Mouse (Mus musculus): Measurements from ENCODE around the gene Rph3a. TPM values are rescaled to one million over a fixed set of nuclear protein-coding genes. Genes with fewer than 3 reads are reported as not detected.

Gene Rph3a
- polyA plus RNA-seq, 1 experiment from 2014 or later, result 0.10 TPM

DNA sequence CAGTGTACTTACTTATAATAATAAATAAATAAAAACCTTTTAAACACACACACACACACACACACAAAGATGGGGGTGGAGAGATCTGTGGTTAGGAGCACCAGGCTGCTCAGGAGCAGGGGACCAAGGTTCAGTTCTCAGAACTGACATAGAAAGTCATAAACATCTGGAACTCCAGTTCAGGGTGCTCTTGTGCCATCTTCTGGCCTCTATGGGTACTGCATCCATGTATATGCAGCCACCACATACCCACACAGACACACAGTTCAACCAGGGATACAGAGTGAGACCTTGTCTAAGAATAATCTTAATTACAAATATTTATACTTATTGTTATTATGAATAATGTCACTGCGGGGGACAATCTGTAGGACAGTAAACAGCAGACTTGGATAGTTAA lies 26.9 kb downstream of the Rph3a start:
- no peaks in the 10 kb centered on the region for H3K27me3 ChIP-seq (ENCODE audit: control insufficient read depth, insufficient read depth, low read depth, low read length)
- no peak overlapping the region for H3K4me3 ChIP-seq (ENCODE audit: low read length)
- peaks cover 2% of the 10 kb centered on the region; the same call in 1 of the 2 replicates for H3K9me3 ChIP-seq (ENCODE audit: control insufficient read depth, low read length)
- no peak overlapping the region for H3K9ac ChIP-seq (ENCODE audit: low read length)
- no peak for ATAC-seq (ENCODE audit: low read depth)
- H3K4me2 ChIP-seq (ENCODE audit: low read depth, low read length), result no peak overlapping the region
- H3K27ac ChIP-seq (ENCODE audit: low read length), result no peak overlapping the region
- H3K36me3 ChIP-seq (ENCODE audit: control insufficient read depth, insufficient read depth, low read length), result no peaks in the 10 kb centered on the region
- H3K4me1 ChIP-seq (replicated peaks; ENCODE audit: control insufficient read depth, insufficient read depth, low read length), result no peaks in the 10 kb centered on the region
- 76% methylated on average over 1 of the region's 1 CpGs for WGBS

DNA sequence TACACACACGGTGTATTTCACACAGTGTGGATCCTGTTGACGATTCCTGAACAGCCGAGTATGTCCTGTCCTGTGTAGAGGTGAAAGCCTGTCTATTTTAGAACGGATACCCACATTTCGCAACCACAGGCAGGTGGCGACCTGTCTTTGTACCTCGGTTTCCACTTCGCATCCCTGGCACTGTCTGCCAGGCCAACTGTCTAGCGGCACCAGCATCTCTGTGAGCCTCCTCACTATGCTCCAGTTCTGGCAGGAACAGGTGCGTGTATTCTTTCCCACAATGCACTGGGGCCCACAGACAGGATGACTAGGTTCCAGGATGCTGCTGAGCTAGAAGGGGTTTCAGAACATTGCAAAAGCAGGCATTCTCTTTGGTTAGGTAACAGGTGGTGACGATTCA lies 28.7 kb downstream of the Rph3a start:
- 92% methylated on average over 11 of the region's 11 CpGs for WGBS
- no peak for ATAC-seq (ENCODE audit: low read depth)

DNA sequence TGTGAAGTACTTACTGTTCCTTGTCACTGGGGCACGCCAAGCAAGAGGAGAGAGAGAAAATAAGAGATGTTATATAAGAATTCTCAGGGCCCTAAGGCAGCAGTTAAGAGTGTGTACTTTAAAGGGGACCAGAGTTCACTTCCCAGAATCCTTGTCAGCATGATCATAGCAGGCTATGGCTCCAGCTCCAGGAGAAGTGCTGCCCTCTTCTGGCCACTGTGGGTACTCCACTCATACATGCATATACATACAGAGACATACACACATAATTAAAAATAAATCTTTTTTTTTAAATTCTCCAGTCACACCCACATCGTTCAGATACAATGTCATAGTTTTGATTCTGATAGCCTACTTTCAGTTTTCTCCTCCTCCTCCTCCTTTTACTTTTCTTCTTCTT lies 29.8 kb downstream of the Rph3a start:
- Histone ChIP-seq H3K36me3 (ENCODE audit: control insufficient read depth, insufficient read depth, low read length) (no peaks in the 10 kb centered on the region), H3K4me3 (ENCODE audit: low read length) (no peak overlapping the region), H3K27ac (ENCODE audit: low read length) (no peak overlapping the region), H3K27me3 (ENCODE audit: control insufficient read depth, insufficient read depth, low read depth, low read length) (no peaks in the 10 kb centered on the region), H3K4me1 (replicated peaks; ENCODE audit: control insufficient read depth, insufficient read depth, low read length) (no peaks in the 10 kb centered on the region), H3K9ac (ENCODE audit: low read length) (no peak overlapping the region), H3K4me2 (ENCODE audit: low read depth, low read length) (no peak overlapping the region), H3K9me3 (ENCODE audit: control insufficient read depth, low read length) (peaks cover 2% of the 10 kb centered on the region; the same call in 1 of the 2 replicates)
- 64% methylated on average over 2 of the region's 2 CpGs for WGBS
- no peak for ATAC-seq (ENCODE audit: low read depth)

More for the DNA sequence above, 28.7 kb downstream of the Rph3a start:
- Histone ChIP-seq H3K4me1 (replicated peaks; ENCODE audit: control insufficient read depth, insufficient read depth, low read length) (no peaks in the 10 kb centered on the region), H3K27ac (ENCODE audit: low read length) (no peak overlapping the region), H3K4me2 (ENCODE audit: low read depth, low read length) (no peak overlapping the region), H3K27me3 (ENCODE audit: control insufficient read depth, insufficient read depth, low read depth, low read length) (no peaks in the 10 kb centered on the region), H3K9ac (ENCODE audit: low read length) (no peak overlapping the region), H3K9me3 (ENCODE audit: control insufficient read depth, low read length) (peaks cover 2% of the 10 kb centered on the region; the same call in 1 of the 2 replicates), H3K4me3 (ENCODE audit: low read length) (no peak overlapping the region), H3K36me3 (ENCODE audit: control insufficient read depth, insufficient read depth, low read length) (no peaks in the 10 kb centered on the region)

DNA sequence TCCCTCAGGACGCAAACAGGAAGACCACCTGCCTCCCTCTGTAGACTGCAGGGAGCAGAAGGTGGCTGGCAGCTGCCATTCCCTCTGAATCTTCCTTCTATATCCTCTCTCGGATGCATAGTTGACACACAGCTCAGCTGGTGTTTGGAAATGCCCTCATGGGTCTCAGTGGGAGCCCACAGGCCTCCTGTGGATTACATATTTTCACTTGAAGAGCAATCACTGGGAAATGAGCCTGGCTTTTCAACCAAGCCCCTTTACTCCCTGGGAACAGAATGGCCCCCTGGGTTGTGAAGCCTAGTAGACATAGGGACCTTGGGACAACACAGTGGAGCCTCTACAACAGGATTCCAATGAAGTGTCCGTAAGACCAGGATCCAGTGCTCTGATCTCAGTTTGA lies 33.8 kb downstream of the Rph3a start:
- Histone ChIP-seq H3K9ac (ENCODE audit: low read length) (no peak overlapping the region), H3K36me3 (ENCODE audit: control insufficient read depth, insufficient read depth, low read length) (no peaks in the 10 kb centered on the region), H3K4me1 (replicated peaks; ENCODE audit: control insufficient read depth, insufficient read depth, low read length) (no peaks in the 10 kb centered on the region), H3K27me3 (ENCODE audit: control insufficient read depth, insufficient read depth, low read depth, low read length) (no peaks in the 10 kb centered on the region), H3K4me3 (ENCODE audit: low read length) (no peak overlapping the region), H3K9me3 (ENCODE audit: control insufficient read depth, low read length) (peaks cover 2% of the 10 kb centered on the region; the same call in 1 of the 2 replicates), H3K4me2 (ENCODE audit: low read depth, low read length) (no peak overlapping the region), H3K27ac (ENCODE audit: low read length) (no peak overlapping the region)
- WGBS, result 37% methylated on average over 3 of the region's 3 CpGs
- ATAC-seq (ENCODE audit: low read depth), result no peak

DNA sequence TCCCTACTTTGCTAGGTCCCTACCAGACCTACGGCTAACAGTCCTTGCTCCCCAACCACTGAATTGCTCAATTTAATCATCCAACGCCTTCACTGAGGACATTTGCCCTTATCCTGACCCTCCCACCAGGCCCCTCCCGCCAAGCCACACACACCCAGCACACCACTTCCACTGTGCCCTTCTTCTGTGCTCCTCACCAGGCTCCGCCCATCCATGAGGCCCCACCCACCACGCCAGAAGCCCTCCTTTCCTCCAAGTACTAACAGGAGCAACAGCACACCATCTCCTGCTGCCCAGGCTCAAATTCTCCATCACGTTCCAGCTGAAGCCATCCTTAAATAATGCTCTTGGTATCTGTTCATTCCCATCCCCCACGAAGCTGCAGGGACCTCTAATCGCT lies 35.4 kb downstream of the Rph3a start:
- H3K36me3 ChIP-seq (ENCODE audit: control insufficient read depth, insufficient read depth, low read length), result no peaks in the 10 kb centered on the region
- H3K4me2 ChIP-seq (ENCODE audit: low read depth, low read length), result no peak overlapping the region
- no peak overlapping the region for H3K27ac ChIP-seq (ENCODE audit: low read length)
- H3K4me3 ChIP-seq (ENCODE audit: low read length), result no peak overlapping the region
- no peak for ATAC-seq (ENCODE audit: low read depth)
- no peaks in the 10 kb centered on the region for H3K9me3 ChIP-seq (ENCODE audit: control insufficient read depth, low read length)
- no peaks in the 10 kb centered on the region for H3K27me3 ChIP-seq (ENCODE audit: control insufficient read depth, insufficient read depth, low read depth, low read length)
- H3K9ac ChIP-seq (ENCODE audit: low read length), result no peak overlapping the region
- no peaks in the 10 kb centered on the region for H3K4me1 ChIP-seq (replicated peaks; ENCODE audit: control insufficient read depth, insufficient read depth, low read length)
- WGBS, result 46% methylated on average over 8 of the region's 8 CpGs

DNA sequence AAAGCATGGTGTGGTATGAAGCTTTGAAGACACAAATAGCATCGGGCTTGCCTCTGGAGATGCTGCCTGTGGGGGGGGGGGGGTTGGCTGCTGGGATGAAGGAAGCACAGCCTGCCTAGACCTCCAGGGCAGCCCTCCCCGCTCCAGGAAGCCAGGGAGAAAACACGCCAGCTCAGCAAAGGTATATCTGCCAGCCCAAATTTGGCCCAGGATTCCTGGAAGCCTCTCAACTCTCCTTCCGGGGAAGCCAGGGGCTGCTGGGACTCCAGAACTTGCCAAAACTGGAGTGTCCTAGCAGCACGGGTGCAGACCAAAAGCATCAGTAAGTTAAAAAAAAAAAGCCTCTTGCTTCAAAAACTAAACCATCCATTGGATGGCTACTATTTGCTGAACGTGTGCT lies 37.6 kb downstream of the Rph3a start:
- WGBS, result 72% methylated on average over 6 of the region's 6 CpGs
- Histone ChIP-seq H3K27me3 (ENCODE audit: control insufficient read depth, insufficient read depth, low read depth, low read length) (no peaks in the 10 kb centered on the region), H3K4me2 (ENCODE audit: low read depth, low read length) (no peak overlapping the region), H3K9ac (ENCODE audit: low read length) (no peak overlapping the region), H3K4me1 (replicated peaks; ENCODE audit: control insufficient read depth, insufficient read depth, low read length) (no peaks in the 10 kb centered on the region), H3K36me3 (ENCODE audit: control insufficient read depth, insufficient read depth, low read length) (no peaks in the 10 kb centered on the region), H3K4me3 (ENCODE audit: low read length) (no peak overlapping the region), H3K9me3 (ENCODE audit: control insufficient read depth, low read length) (no peaks in the 10 kb centered on the region), H3K27ac (ENCODE audit: low read length) (no peak overlapping the region)
- ATAC-seq (ENCODE audit: low read depth), result no peak

DNA sequence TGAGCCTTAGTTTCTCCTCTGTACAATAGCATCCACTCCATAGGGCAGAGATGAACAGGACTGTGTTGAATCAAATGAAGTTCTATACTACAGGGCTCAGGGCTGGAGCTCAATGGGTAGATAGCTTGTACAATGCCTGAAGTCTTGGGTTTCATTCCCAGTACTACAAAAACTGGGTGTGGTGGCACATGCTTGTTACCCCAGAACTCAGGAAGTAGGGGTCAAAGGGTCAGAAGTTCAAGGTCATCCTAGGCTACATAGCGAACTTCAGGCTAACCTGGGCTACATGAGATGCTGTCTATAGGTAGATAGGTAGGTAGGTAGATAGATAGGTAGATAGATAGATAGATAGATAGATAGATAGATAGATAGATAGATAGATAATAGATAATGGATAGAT lies 38.6 kb downstream of the Rph3a start:
- Histone ChIP-seq H3K27ac (ENCODE audit: low read length) (no peak overlapping the region), H3K4me1 (replicated peaks; ENCODE audit: control insufficient read depth, insufficient read depth, low read length) (no peaks in the 10 kb centered on the region), H3K9me3 (ENCODE audit: control insufficient read depth, low read length) (no peaks in the 10 kb centered on the region), H3K4me2 (ENCODE audit: low read depth, low read length) (no peak overlapping the region), H3K27me3 (ENCODE audit: control insufficient read depth, insufficient read depth, low read depth, low read length) (no peaks in the 10 kb centered on the region), H3K9ac (ENCODE audit: low read length) (no peak overlapping the region), H3K36me3 (ENCODE audit: control insufficient read depth, insufficient read depth, low read length) (no peaks in the 10 kb centered on the region), H3K4me3 (ENCODE audit: low read length) (no peak overlapping the region)
- 80% methylated on average over 1 of the region's 1 CpGs for WGBS
- ATAC-seq (ENCODE audit: low read depth), result no peak

DNA sequence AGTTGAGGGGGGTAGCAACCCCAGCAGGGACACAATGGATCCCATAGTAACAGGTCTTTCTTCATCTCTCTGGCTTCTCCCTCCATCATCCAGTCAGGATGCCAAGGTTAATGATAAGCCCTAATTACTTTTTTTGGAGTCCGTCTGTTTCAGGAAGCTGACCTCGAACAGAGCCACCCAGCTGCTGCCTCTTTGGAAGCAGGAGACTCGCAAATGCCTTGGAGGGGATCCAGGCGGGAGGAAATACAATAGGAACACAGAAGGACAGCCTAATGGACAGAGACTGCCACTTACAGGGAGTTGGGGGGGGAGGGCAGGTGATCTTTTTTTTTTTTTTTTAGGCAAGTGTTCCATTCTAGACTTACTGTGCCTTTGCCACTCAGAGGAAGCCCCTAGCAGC lies 40.2 kb downstream of the Rph3a start:
- H3K27ac ChIP-seq (ENCODE audit: low read length), result no peak overlapping the region
- 37% methylated on average over 4 of the region's 4 CpGs for WGBS
- no peak overlapping the region for H3K4me2 ChIP-seq (ENCODE audit: low read depth, low read length)

DNA sequence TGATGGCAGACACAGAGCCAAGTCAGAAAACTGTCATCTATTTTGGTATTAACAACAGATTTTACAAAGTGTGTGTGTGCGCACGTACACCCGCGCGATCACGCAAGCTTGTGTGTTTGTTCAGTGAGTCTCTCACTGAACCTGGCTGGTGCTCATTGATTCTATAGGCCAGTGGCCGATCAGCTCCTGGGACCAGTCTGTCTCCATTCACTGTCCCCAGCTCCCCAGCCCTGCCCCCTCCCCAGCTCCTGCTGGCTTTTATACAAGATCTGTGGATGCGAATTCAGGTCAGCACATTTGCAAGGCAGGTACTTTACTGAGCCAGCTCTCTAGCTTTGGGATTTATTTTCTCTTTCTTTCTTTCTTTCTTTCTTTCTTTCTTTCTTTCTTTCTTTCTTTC lies 41.1 kb downstream of the Rph3a start:
- no peak overlapping the region for H3K9ac ChIP-seq (ENCODE audit: low read length)
- no peaks in the 10 kb centered on the region for H3K36me3 ChIP-seq (ENCODE audit: control insufficient read depth, insufficient read depth, low read length)
- H3K27ac ChIP-seq (ENCODE audit: low read length), result no peak overlapping the region
- no peaks in the 10 kb centered on the region for H3K9me3 ChIP-seq (ENCODE audit: control insufficient read depth, low read length)
- H3K4me2 ChIP-seq (ENCODE audit: low read depth, low read length), result no peak overlapping the region
- no peak overlapping the region for H3K4me3 ChIP-seq (ENCODE audit: low read length)
- H3K4me1 ChIP-seq (replicated peaks; ENCODE audit: control insufficient read depth, insufficient read depth, low read length), result no peaks in the 10 kb centered on the region
- no peak for ATAC-seq (ENCODE audit: low read depth)
- no peaks in the 10 kb centered on the region for H3K27me3 ChIP-seq (ENCODE audit: control insufficient read depth, insufficient read depth, low read depth, low read length)
- WGBS, result 84% methylated on average over 8 of the region's 8 CpGs

More for the DNA sequence above, 40.2 kb downstream of the Rph3a start:
- no peaks in the 10 kb centered on the region for H3K27me3 ChIP-seq (ENCODE audit: control insufficient read depth, insufficient read depth, low read depth, low read length)
- no peak overlapping the region for H3K9ac ChIP-seq (ENCODE audit: low read length)
- H3K4me3 ChIP-seq (ENCODE audit: low read length), result no peak overlapping the region
- no peaks in the 10 kb centered on the region for H3K36me3 ChIP-seq (ENCODE audit: control insufficient read depth, insufficient read depth, low read length)
- H3K9me3 ChIP-seq (ENCODE audit: control insufficient read depth, low read length), result no peaks in the 10 kb centered on the region
- ATAC-seq (ENCODE audit: low read depth), result no peak
- H3K4me1 ChIP-seq (replicated peaks; ENCODE audit: control insufficient read depth, insufficient read depth, low read length), result no peaks in the 10 kb centered on the region

DNA sequence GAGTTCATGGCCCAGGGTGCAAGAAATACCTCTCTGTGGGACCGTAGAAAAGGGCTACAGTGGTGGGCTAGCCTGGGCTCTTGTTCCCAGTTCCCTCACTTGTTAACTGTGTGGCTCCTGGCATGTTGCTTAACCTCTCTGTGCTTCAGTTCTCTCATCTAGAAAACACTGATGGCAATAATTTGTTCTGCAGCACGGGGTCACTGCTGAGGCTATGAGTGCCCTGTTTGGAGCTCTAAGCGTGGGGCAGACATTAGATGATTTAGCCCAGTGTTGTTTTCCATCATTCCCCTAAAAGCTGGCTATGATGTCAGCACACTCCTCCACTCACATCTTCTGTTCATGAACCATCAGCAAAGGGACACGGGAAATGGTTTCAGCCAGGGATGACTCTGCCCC lies 41.8 kb downstream of the Rph3a start:
- no peaks in the 10 kb centered on the region for H3K9me3 ChIP-seq (ENCODE audit: control insufficient read depth, low read length)
- ATAC-seq (ENCODE audit: low read depth), result no peak
- H3K9ac ChIP-seq (ENCODE audit: low read length), result no peak overlapping the region
- H3K4me3 ChIP-seq (ENCODE audit: low read length), result no peak overlapping the region
- WGBS, result 58% methylated on average over 4 of the region's 4 CpGs
- H3K4me1 ChIP-seq (replicated peaks; ENCODE audit: control insufficient read depth, insufficient read depth, low read length), result no peaks in the 10 kb centered on the region
- no peak overlapping the region for H3K27ac ChIP-seq (ENCODE audit: low read length)
- no peaks in the 10 kb centered on the region for H3K36me3 ChIP-seq (ENCODE audit: control insufficient read depth, insufficient read depth, low read length)
- no peaks in the 10 kb centered on the region for H3K27me3 ChIP-seq (ENCODE audit: control insufficient read depth, insufficient read depth, low read depth, low read length)
- no peak overlapping the region for H3K4me2 ChIP-seq (ENCODE audit: low read depth, low read length)
